Mouse (Mus musculus): ENCODE measurements at regions not wholly inside any gene's neighbourhood (a gene's known extent, or its start where the extent isn't known, plus 50 kb on each side); places are given as distances from the start of the nearest gene placed in this dataset.
A peak's percentile ranks its signal among the peaks of the same experiment; 100 is the strongest.

DNA sequence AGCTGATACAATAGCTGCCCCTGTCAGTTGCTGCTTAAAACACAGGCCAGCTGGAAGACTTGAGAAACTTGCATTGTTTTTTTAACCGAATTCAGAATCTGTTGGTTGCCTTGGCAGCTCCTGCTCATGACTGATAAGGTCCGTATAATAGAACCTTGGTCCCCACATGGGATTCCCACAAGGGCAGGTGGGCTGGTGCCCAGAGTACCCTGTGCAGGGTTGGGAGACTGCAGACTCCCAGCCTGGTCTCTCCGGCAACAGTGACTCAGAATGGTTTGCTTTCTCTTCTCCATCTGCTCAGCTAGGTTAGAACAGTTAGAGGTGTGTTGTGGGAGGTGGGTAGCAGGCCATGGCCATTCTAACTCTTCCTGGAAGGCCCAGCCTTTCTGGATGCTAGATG lies 139.4 kb upstream of the Cxcr4 start:
- Histone ChIP-seq H3K27me3 (ENCODE audit: control insufficient read depth, insufficient read depth, low read length) (no peaks in the 10 kb centered on the region), H3K36me3 (ENCODE audit: control insufficient read depth, insufficient read depth, low read length) (no peaks in the 10 kb centered on the region), H3K9ac (ENCODE audit: low read depth, low read length) (no peak overlapping the region), H3K4me3 (ENCODE audit: insufficient read depth, low read depth, low read length) (no peak overlapping the region), H3K79me2 (ENCODE audit: control insufficient read depth, insufficient read depth, low read length) (no peaks in the 10 kb centered on the region), H3K4me1 (ENCODE audit: control insufficient read depth, insufficient read depth, low read length) (no peaks in the 10 kb centered on the region), H3K27ac (replicated peaks; ENCODE audit: insufficient read depth, low read depth, low read length) (no peak overlapping the region)
- TF ChIP-seq CTCF (IDR thresholded peaks at IDR 0.05; ENCODE audit: low read depth, low read length) (no peak), POLR2A (IDR thresholded peaks at IDR 0.05; ENCODE audit: extremely low read depth, insufficient read depth, low read length) (no peak)
- 75% methylated on average over 3 of the region's 3 CpGs for WGBS
- no peak for DNase-seq (ENCODE audit: extremely low read depth, low read depth, low spot score)

DNA sequence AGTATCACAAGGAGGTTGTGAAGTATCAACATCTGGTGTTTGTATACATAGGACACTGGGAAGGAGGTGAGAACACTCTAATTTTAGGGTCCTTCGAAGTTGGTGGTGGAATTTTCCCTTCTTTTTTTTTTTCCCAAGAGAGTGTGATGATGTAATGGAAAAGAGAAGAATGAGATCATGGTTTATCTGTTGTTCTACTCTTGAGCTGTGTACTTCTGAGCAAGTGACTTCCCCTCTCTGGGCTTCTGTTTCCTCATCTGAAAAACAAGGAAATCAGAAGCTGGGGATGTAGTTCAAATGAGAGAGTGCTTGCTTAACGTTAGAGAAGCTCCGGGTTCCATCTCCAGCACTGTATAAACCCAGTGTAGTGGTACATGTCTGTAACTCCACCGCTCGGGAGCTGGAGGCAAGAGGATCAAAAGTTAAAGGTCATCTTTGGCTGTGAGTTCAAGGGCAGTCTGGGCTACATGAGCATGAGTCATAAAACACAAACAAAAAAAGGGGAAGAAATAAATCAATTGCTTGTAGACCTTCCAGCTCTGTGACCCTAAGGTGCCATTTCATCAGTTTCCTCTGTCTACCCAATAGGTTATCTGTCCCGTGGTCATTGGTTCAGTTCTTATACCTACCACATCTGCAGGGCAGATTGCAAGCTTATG lies 132.5 kb upstream of the Cxcr4 start:
- H3K79me2 ChIP-seq (ENCODE audit: control insufficient read depth, insufficient read depth, low read length), result no peaks in the 10 kb centered on the region
- DNase-seq (ENCODE audit: extremely low read depth, low read depth, low spot score), result peak; percentile 62
- TF ChIP-seq POLR2A (IDR thresholded peaks at IDR 0.05; ENCODE audit: extremely low read depth, insufficient read depth, low read length), result no peak
- no peak for TF ChIP-seq CTCF (IDR thresholded peaks at IDR 0.05; ENCODE audit: low read depth, low read length)
- H3K36me3 ChIP-seq (ENCODE audit: control insufficient read depth, insufficient read depth, low read length), result no peaks in the 10 kb centered on the region
- 25% methylated on average over 6 of the region's 6 CpGs for WGBS
- no peak overlapping the region for H3K9ac ChIP-seq (ENCODE audit: low read depth, low read length)
- H3K4me3 ChIP-seq (ENCODE audit: insufficient read depth, low read depth, low read length), result no peak overlapping the region
- no peak overlapping the region for H3K27ac ChIP-seq (replicated peaks; ENCODE audit: insufficient read depth, low read depth, low read length)
- H3K4me1 ChIP-seq (ENCODE audit: control insufficient read depth, insufficient read depth, low read length), result peaks cover 2% of the 10 kb centered on the region; the same call in 1 of the 2 replicates
- no peaks in the 10 kb centered on the region for H3K27me3 ChIP-seq (ENCODE audit: control insufficient read depth, insufficient read depth, low read length)

DNA sequence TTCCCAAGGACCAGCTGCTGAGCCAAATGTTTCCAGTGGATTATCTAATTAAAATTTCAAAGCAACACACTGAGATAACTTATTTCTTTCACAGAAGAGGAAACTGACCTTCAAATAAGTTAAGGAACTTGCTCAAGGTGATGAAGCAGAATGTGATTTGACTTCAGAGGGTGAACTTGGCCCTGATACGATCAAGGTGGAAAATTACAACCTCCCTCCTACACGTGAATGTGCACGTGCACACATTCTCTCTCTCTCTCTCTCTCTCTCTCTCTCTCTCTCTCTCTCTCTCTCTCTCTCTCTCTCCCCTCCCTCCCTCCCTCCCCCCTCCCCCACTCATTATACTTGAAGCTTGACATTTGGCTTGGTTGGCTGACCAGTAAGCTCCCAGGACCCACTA lies 131.8 kb upstream of the Cxcr4 start:
- Histone ChIP-seq H3K27ac (replicated peaks; ENCODE audit: insufficient read depth, low read depth, low read length) (no peak overlapping the region), H3K36me3 (ENCODE audit: control insufficient read depth, insufficient read depth, low read length) (no peaks in the 10 kb centered on the region), H3K27me3 (ENCODE audit: control insufficient read depth, insufficient read depth, low read length) (no peaks in the 10 kb centered on the region), H3K4me3 (ENCODE audit: insufficient read depth, low read depth, low read length) (no peak overlapping the region), H3K4me1 (ENCODE audit: control insufficient read depth, insufficient read depth, low read length) (peaks cover 2% of the 10 kb centered on the region; the same call in 1 of the 2 replicates), H3K9ac (ENCODE audit: low read depth, low read length) (no peak overlapping the region), H3K79me2 (ENCODE audit: control insufficient read depth, insufficient read depth, low read length) (no peaks in the 10 kb centered on the region)
- no peak for TF ChIP-seq POLR2A (IDR thresholded peaks at IDR 0.05; ENCODE audit: extremely low read depth, insufficient read depth, low read length)
- no peak for TF ChIP-seq CTCF (IDR thresholded peaks at IDR 0.05; ENCODE audit: low read depth, low read length)
- no peak for DNase-seq (ENCODE audit: extremely low read depth, low read depth, low spot score)
- WGBS, result 62% methylated on average over 3 of the region's 3 CpGs

DNA sequence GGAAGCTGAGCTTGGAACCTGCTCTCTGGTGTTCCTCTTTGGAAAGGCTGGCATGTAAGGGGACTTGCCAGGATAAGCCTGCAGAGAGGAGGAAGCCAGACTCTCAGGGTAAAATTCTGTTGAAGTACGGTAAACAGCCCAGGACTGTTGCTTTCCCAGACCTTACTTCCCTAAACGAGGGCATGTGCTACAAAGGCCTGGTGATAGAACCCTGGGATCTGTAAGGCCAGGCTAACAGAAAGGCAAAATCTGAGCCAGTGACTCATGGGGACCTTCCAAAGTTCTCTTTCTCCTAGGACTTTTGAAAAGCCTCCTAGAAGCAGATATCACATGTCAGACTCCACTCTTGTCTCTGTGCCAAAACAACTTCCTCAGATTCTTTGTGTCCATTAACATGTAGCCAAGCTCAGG lies 130.0 kb upstream of the Cxcr4 start:
- H3K4me1 ChIP-seq (ENCODE audit: control insufficient read depth, insufficient read depth, low read length), result peaks cover 2% of the 10 kb centered on the region; the same call in 1 of the 2 replicates
- no peak overlapping the region for H3K9ac ChIP-seq (ENCODE audit: low read depth, low read length)
- peak overlapping the region; percentile 44; the same call in 1 of the 2 replicates for H3K27ac ChIP-seq (replicated peaks; ENCODE audit: insufficient read depth, low read depth, low read length)
- no peak overlapping the region for H3K4me3 ChIP-seq (ENCODE audit: insufficient read depth, low read depth, low read length)
- WGBS, result 65% methylated on average over 2 of the region's 2 CpGs
- TF ChIP-seq CTCF (IDR thresholded peaks at IDR 0.05; ENCODE audit: low read depth, low read length), result no peak
- TF ChIP-seq POLR2A (IDR thresholded peaks at IDR 0.05; ENCODE audit: extremely low read depth, insufficient read depth, low read length), result no peak
- H3K27me3 ChIP-seq (ENCODE audit: control insufficient read depth, insufficient read depth, low read length), result no peaks in the 10 kb centered on the region
- peak; percentile 56 for DNase-seq (ENCODE audit: extremely low read depth, low read depth, low spot score)
- no peaks in the 10 kb centered on the region for H3K79me2 ChIP-seq (ENCODE audit: control insufficient read depth, insufficient read depth, low read length)
- H3K36me3 ChIP-seq (ENCODE audit: control insufficient read depth, insufficient read depth, low read length), result no peaks in the 10 kb centered on the region

DNA sequence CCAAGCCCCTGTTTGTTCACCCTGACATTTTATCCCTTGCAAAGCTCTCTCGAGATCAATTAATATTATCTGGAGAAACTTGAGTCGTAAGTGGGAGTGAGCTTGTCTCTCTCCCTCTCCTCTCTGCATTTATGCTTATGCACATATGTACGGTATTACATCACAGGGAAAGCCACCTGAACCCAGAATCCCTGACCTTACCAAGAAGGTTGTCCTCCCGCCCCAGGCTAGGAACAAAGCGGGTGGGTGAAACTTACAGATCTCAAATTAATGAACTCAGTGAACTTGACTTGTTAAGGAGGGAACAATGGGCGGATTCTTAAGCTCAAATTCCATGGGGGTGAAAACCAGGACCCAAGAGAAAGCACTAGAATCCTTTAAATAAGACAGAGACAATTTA lies 122.8 kb upstream of the Cxcr4 start:
- Histone ChIP-seq H3K27me3 (ENCODE audit: control insufficient read depth, insufficient read depth, low read length) (no peaks in the 10 kb centered on the region), H3K9ac (ENCODE audit: low read depth, low read length) (no peak overlapping the region), H3K36me3 (ENCODE audit: control insufficient read depth, insufficient read depth, low read length) (no peaks in the 10 kb centered on the region), H3K27ac (replicated peaks; ENCODE audit: insufficient read depth, low read depth, low read length) (no peak overlapping the region), H3K4me3 (ENCODE audit: insufficient read depth, low read depth, low read length) (no peak overlapping the region), H3K79me2 (ENCODE audit: control insufficient read depth, insufficient read depth, low read length) (no peaks in the 10 kb centered on the region), H3K4me1 (ENCODE audit: control insufficient read depth, insufficient read depth, low read length) (no peaks in the 10 kb centered on the region)
- TF ChIP-seq CTCF (IDR thresholded peaks at IDR 0.05; ENCODE audit: low read depth, low read length) (no peak), POLR2A (IDR thresholded peaks at IDR 0.05; ENCODE audit: extremely low read depth, insufficient read depth, low read length) (no peak)
- WGBS, result 78% methylated on average over 6 of the region's 6 CpGs
- no peak for DNase-seq (ENCODE audit: extremely low read depth, low read depth, low spot score)

DNA sequence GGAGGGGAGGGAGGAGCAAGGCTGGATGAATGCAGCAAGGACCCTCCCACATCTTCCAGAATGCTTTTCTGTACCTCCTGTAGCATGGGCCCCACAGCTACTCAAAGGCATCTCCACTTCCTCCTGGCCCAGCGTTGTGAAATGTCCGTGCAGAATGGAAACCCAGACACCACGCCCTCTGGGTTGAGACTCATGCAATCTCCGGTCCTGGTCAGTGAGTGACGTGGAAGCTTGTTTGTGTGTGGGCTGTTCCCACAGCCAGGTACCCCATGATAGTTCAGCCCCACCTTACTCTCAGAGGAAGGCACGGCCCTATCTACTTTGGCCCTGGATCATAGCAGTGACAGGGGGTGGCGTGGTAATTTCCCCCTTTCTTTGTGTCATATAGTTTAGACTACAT lies 120.8 kb upstream of the Cxcr4 start:
- Histone ChIP-seq H3K27ac (replicated peaks; ENCODE audit: insufficient read depth, low read depth, low read length) (no peak overlapping the region), H3K36me3 (ENCODE audit: control insufficient read depth, insufficient read depth, low read length) (no peaks in the 10 kb centered on the region), H3K4me3 (ENCODE audit: insufficient read depth, low read depth, low read length) (no peak overlapping the region), H3K79me2 (ENCODE audit: control insufficient read depth, insufficient read depth, low read length) (no peaks in the 10 kb centered on the region), H3K9ac (ENCODE audit: low read depth, low read length) (no peak overlapping the region), H3K27me3 (ENCODE audit: control insufficient read depth, insufficient read depth, low read length) (no peaks in the 10 kb centered on the region), H3K4me1 (ENCODE audit: control insufficient read depth, insufficient read depth, low read length) (no peaks in the 10 kb centered on the region)
- TF ChIP-seq CTCF (IDR thresholded peaks at IDR 0.05; ENCODE audit: low read depth, low read length), result no peak
- TF ChIP-seq POLR2A (IDR thresholded peaks at IDR 0.05; ENCODE audit: extremely low read depth, insufficient read depth, low read length), result no peak
- WGBS, result 77% methylated on average over 7 of the region's 7 CpGs
- peak; percentile 30 for DNase-seq (ENCODE audit: extremely low read depth, low read depth, low spot score)

All from liver, adult 2 months (tissue).